Mouse (Mus musculus) A20 (cell line): ENCODE data around the gene Dnajc7.
"Not testable (repeated sequence)": the region's sequence is repeated elsewhere in the genome, so short reads cannot be mapped to it uniquely, and the experiment has no call there.

Experiments
- DNase-seq: peaks from one replicate; pipeline ENCODE4 v3.0.0-alpha.2; 2011; ENCODE audit warnings: low read depth, low spot score

Gene Dnajc7

GRCm38 (mm10) chr11:100616836-100617235, 3.1 kb downstream of the Dnajc7 start:
- DNase-seq: not testable (repeated sequence)

- DNase-seq: no peak
Measured at GRCm38 (mm10) chr11:100616332-100616731, 3.6 kb downstream of the Dnajc7 start.

- DNase-seq: no peak
Measured at GRCm38 (mm10) chr11:100613241-100613640, 6.7 kb downstream of the Dnajc7 start.

GRCm38 (mm10) chr11:100611627-100612026, 8.3 kb downstream of the Dnajc7 start:
- DNase-seq: peak; percentile 39

GRCm38 (mm10) chr11:100609997-100610680, 9.8 kb downstream of the Dnajc7 start:
- DNase-seq: no peak

GRCm38 (mm10) chr11:100609355-100609996, 10.5 kb downstream of the Dnajc7 start:
- no peak for DNase-seq

- no peak for DNase-seq
Measured at GRCm38 (mm10) chr11:100608796-100609195, 11.2 kb downstream of the Dnajc7 start.

- DNase-seq: no peak
Measured at GRCm38 (mm10) chr11:100607121-100607520, 12.8 kb downstream of the Dnajc7 start.

- DNase-seq: no peak
Measured at GRCm38 (mm10) chr11:100605451-100605850, 14.5 kb downstream of the Dnajc7 start.

- no peak for DNase-seq
Measured at GRCm38 (mm10) chr11:100604321-100605005, 15.5 kb downstream of the Dnajc7 start.

- DNase-seq: no peak
Measured at GRCm38 (mm10) chr11:100603813-100604212, 16.2 kb downstream of the Dnajc7 start.

GRCm38 (mm10) chr11:100603155-100603554, 16.8 kb downstream of the Dnajc7 start:
- no peak for DNase-seq

- no peak for DNase-seq
Measured at GRCm38 (mm10) chr11:100601372-100601771, 18.6 kb downstream of the Dnajc7 start.

GRCm38 (mm10) chr11:100598074-100598473, 21.9 kb downstream of the Dnajc7 start:
- DNase-seq: peak; percentile 87

- no peak for DNase-seq
Measured at GRCm38 (mm10) chr11:100595533-100595932, 24.4 kb downstream of the Dnajc7 start.

GRCm38 (mm10) chr11:100594608-100595007, 25.4 kb downstream of the Dnajc7 start:
- no peak for DNase-seq

- no peak for DNase-seq
Measured at GRCm38 (mm10) chr11:100592346-100593046, 27.5 kb downstream of the Dnajc7 start.

GRCm38 (mm10) chr11:100588462-100588861, 31.5 kb downstream of the Dnajc7 start:
- no peak for DNase-seq

GRCm38 (mm10) chr11:100585148-100585547, 34.8 kb downstream of the Dnajc7 start:
- no peak for DNase-seq

GRCm38 (mm10) chr11:100584561-100584961, 35.4 kb downstream of the Dnajc7 start:
- peak; percentile 90 for DNase-seq

GRCm38 (mm10) chr11:100582836-100583235, 37.1 kb downstream of the Dnajc7 start:
- peak; percentile 84 for DNase-seq

GRCm38 (mm10) chr11:100582413-100582812, 37.6 kb downstream of the Dnajc7 start:
- DNase-seq: not testable (repeated sequence)
